Mouse (Mus musculus): Measurements from ENCODE around the gene Ermp1. TPM values are rescaled to one million over a fixed set of nuclear protein-coding genes. Genes with fewer than 3 reads are reported as not detected.

Ermp1 gene
- polyA plus RNA-seq, 1 experiment from 2014 or later = 7.4 TPM

GRCm38 (mm10) chr19:29660835-29661764 is 12.9 kb upstream of the Ermp1 start:
- Histone ChIP-seq H3K4me1 (ENCODE audit: control insufficient read depth in 2 of 2, insufficient read depth in 2 of 2, low read length in 2 of 2) (peaks cover 6% of the 10 kb centered on the region in 2 experiments; a peak in 2 of 4 replicates), H3K4me2 (ENCODE audit: low read length) (no peak overlapping the region), H3K4me3 (ENCODE audit: control insufficient read depth in 1 of 2, insufficient read depth in 1 of 2, low read depth in 1 of 2, low read length in 2 of 2) (no peak overlapping the region), H3K9me3 (ENCODE audit: control insufficient read depth, low read length) (no peaks in the 10 kb centered on the region), H3K9ac (ENCODE audit: low read length) (no peak overlapping the region), H3K36me3 (ENCODE audit: control insufficient read depth, insufficient read depth, low read length) (no peaks in the 10 kb centered on the region), H3K27ac (replicated peaks in 1 of 2; ENCODE audit: control insufficient read depth in 1 of 2, insufficient read depth in 1 of 2, low read depth in 2 of 2, low read length in 2 of 2) (no peak overlapping the region), H3K27me3 (ENCODE audit: control insufficient read depth, insufficient read depth, low read length) (peaks cover 7% of the 10 kb centered on the region; the same call in 1 of the 2 replicates)
- WGBS = 77% methylated on average over 10 of the region's 10 CpGs
- ATAC-seq (ENCODE audit: insufficient number of reproducible peaks, insufficient read depth, low FRiP score, low read depth) = no peak

- no peak for ATAC-seq (ENCODE audit: insufficient number of reproducible peaks, insufficient read depth, low FRiP score, low read depth)
- Histone ChIP-seq H3K27ac (replicated peaks in 1 of 2; ENCODE audit: control insufficient read depth in 1 of 2, insufficient read depth in 1 of 2, low read depth in 2 of 2, low read length in 2 of 2) (no peak overlapping the region), H3K4me3 (ENCODE audit: control insufficient read depth in 1 of 2, insufficient read depth in 1 of 2, low read depth in 1 of 2, low read length in 2 of 2) (no peak overlapping the region), H3K9me3 (ENCODE audit: control insufficient read depth, low read length) (no peaks in the 10 kb centered on the region), H3K4me2 (ENCODE audit: low read length) (no peak overlapping the region), H3K36me3 (ENCODE audit: control insufficient read depth, insufficient read depth, low read length) (no peaks in the 10 kb centered on the region), H3K4me1 (ENCODE audit: control insufficient read depth in 2 of 2, insufficient read depth in 2 of 2, low read length in 2 of 2) (peaks cover 4 to 6% of the 10 kb centered on the region in 2 experiments; a peak in 2 of 4 replicates), H3K27me3 (ENCODE audit: control insufficient read depth, insufficient read depth, low read length) (peaks cover 7% of the 10 kb centered on the region; the same call in 1 of the 2 replicates), H3K9ac (ENCODE audit: low read length) (no peak overlapping the region)
- 60% methylated on average over 6 of the region's 6 CpGs for WGBS
Observed at GRCm38 (mm10) chr19:29659705-29660104, 11.5 kb upstream of the Ermp1 start.

- Histone ChIP-seq H3K4me1 (ENCODE audit: control insufficient read depth in 2 of 2, insufficient read depth in 2 of 2, low read length in 2 of 2) (peaks cover 4 to 6% of the 10 kb centered on the region in 2 experiments; a peak in 2 of 4 replicates), H3K9me3 (ENCODE audit: control insufficient read depth, low read length) (no peaks in the 10 kb centered on the region), H3K27ac (replicated peaks in 1 of 2; ENCODE audit: control insufficient read depth in 1 of 2, insufficient read depth in 1 of 2, low read depth in 2 of 2, low read length in 2 of 2) (no peak overlapping the region), H3K4me3 (ENCODE audit: control insufficient read depth in 1 of 2, insufficient read depth in 1 of 2, low read depth in 1 of 2, low read length in 2 of 2) (no peak overlapping the region), H3K27me3 (ENCODE audit: control insufficient read depth, insufficient read depth, low read length) (peaks cover 6% of the 10 kb centered on the region; the same call in 1 of the 2 replicates), H3K4me2 (ENCODE audit: low read length) (no peak overlapping the region), H3K36me3 (ENCODE audit: control insufficient read depth, insufficient read depth, low read length) (no peaks in the 10 kb centered on the region), H3K9ac (ENCODE audit: low read length) (no peak overlapping the region)
- WGBS = 87% methylated on average over 4 of the region's 4 CpGs
- no peak for ATAC-seq (ENCODE audit: insufficient number of reproducible peaks, insufficient read depth, low FRiP score, low read depth)
Observed at GRCm38 (mm10) chr19:29658836-29659235, 10.6 kb upstream of the Ermp1 start.

- no peaks in the 10 kb centered on the region for H3K9me3 ChIP-seq (ENCODE audit: control insufficient read depth, low read length)
- H3K4me2 ChIP-seq (ENCODE audit: low read length) = no peak overlapping the region
- H3K4me1 ChIP-seq (ENCODE audit: control insufficient read depth in 2 of 2, insufficient read depth in 2 of 2, low read length in 2 of 2) = peaks cover 4 to 5% of the 10 kb centered on the region in 2 experiments; a peak in 2 of 4 replicates
- no peak overlapping the region for H3K9ac ChIP-seq (ENCODE audit: low read length)
- H3K4me3 ChIP-seq (ENCODE audit: control insufficient read depth in 1 of 2, insufficient read depth in 1 of 2, low read depth in 1 of 2, low read length in 2 of 2) = no peak overlapping the region
- H3K36me3 ChIP-seq (ENCODE audit: control insufficient read depth, insufficient read depth, low read length) = no peaks in the 10 kb centered on the region
- no peak for ATAC-seq (ENCODE audit: insufficient number of reproducible peaks, insufficient read depth, low FRiP score, low read depth)
- no peak overlapping the region for H3K27ac ChIP-seq (replicated peaks in 1 of 2; ENCODE audit: control insufficient read depth in 1 of 2, insufficient read depth in 1 of 2, low read depth in 2 of 2, low read length in 2 of 2)
- 84% methylated on average over 2 of the region's 2 CpGs for WGBS
- H3K27me3 ChIP-seq (ENCODE audit: control insufficient read depth, insufficient read depth, low read length) = peaks cover 8% of the 10 kb centered on the region
Observed at GRCm38 (mm10) chr19:29657558-29657957, 9.3 kb upstream of the Ermp1 start.

- no peak for ATAC-seq (ENCODE audit: insufficient number of reproducible peaks, insufficient read depth, low FRiP score, low read depth)
- 60% methylated on average over 3 of the region's 3 CpGs for WGBS
- Histone ChIP-seq H3K9me3 (ENCODE audit: control insufficient read depth, low read length) (no peaks in the 10 kb centered on the region), H3K4me2 (ENCODE audit: low read length) (no peak overlapping the region), H3K27me3 (ENCODE audit: control insufficient read depth, insufficient read depth, low read length) (peaks cover 8% of the 10 kb centered on the region), H3K4me1 (ENCODE audit: control insufficient read depth in 2 of 2, insufficient read depth in 2 of 2, low read length in 2 of 2) (peaks cover 1 to 2% of the 10 kb centered on the region in 2 experiments; a peak in 2 of 4 replicates), H3K27ac (replicated peaks in 1 of 2; ENCODE audit: control insufficient read depth in 1 of 2, insufficient read depth in 1 of 2, low read depth in 2 of 2, low read length in 2 of 2) (no peak overlapping the region), H3K9ac (ENCODE audit: low read length) (no peak overlapping the region), H3K4me3 (ENCODE audit: control insufficient read depth in 1 of 2, insufficient read depth in 1 of 2, low read depth in 1 of 2, low read length in 2 of 2) (no peak overlapping the region), H3K36me3 (ENCODE audit: control insufficient read depth, insufficient read depth, low read length) (no peaks in the 10 kb centered on the region)
Observed at GRCm38 (mm10) chr19:29657033-29657432, 8.8 kb upstream of the Ermp1 start.

- Histone ChIP-seq H3K4me3 (ENCODE audit: control insufficient read depth in 1 of 2, insufficient read depth in 1 of 2, low read depth in 1 of 2, low read length in 2 of 2) (no peak overlapping the region), H3K9me3 (ENCODE audit: control insufficient read depth, low read length) (no peaks in the 10 kb centered on the region), H3K4me2 (ENCODE audit: low read length) (no peak overlapping the region), H3K36me3 (ENCODE audit: control insufficient read depth, insufficient read depth, low read length) (no peaks in the 10 kb centered on the region), H3K27me3 (ENCODE audit: control insufficient read depth, insufficient read depth, low read length) (peaks cover 8% of the 10 kb centered on the region), H3K27ac (replicated peaks in 1 of 2; ENCODE audit: control insufficient read depth in 1 of 2, insufficient read depth in 1 of 2, low read depth in 2 of 2, low read length in 2 of 2) (no peak overlapping the region), H3K4me1 (ENCODE audit: control insufficient read depth in 2 of 2, insufficient read depth in 2 of 2, low read length in 2 of 2) (no peaks in the 10 kb centered on the region), H3K9ac (ENCODE audit: low read length) (no peak overlapping the region)
- no peak for ATAC-seq (ENCODE audit: insufficient number of reproducible peaks, insufficient read depth, low FRiP score, low read depth)
- 77% methylated on average over 5 of the region's 5 CpGs for WGBS
Observed at GRCm38 (mm10) chr19:29656620-29657019, 8.4 kb upstream of the Ermp1 start.

- ATAC-seq (ENCODE audit: insufficient number of reproducible peaks, insufficient read depth, low FRiP score, low read depth) = no peak
- no peak overlapping the region for H3K4me3 ChIP-seq (ENCODE audit: control insufficient read depth in 1 of 2, insufficient read depth in 1 of 2, low read depth in 1 of 2, low read length in 2 of 2)
- H3K27me3 ChIP-seq (ENCODE audit: control insufficient read depth, insufficient read depth, low read length) = peaks cover 8% of the 10 kb centered on the region
- no peaks in the 10 kb centered on the region for H3K4me1 ChIP-seq (ENCODE audit: control insufficient read depth in 2 of 2, insufficient read depth in 2 of 2, low read length in 2 of 2)
- no peaks in the 10 kb centered on the region for H3K9me3 ChIP-seq (ENCODE audit: control insufficient read depth, low read length)
- no peaks in the 10 kb centered on the region for H3K36me3 ChIP-seq (ENCODE audit: control insufficient read depth, insufficient read depth, low read length)
- 83% methylated on average over 4 of the region's 4 CpGs for WGBS
- no peak overlapping the region for H3K27ac ChIP-seq (replicated peaks in 1 of 2; ENCODE audit: control insufficient read depth in 1 of 2, insufficient read depth in 1 of 2, low read depth in 2 of 2, low read length in 2 of 2)
- H3K9ac ChIP-seq (ENCODE audit: low read length) = no peak overlapping the region
- H3K4me2 ChIP-seq (ENCODE audit: low read length) = no peak overlapping the region
Observed at GRCm38 (mm10) chr19:29656029-29656428, 7.8 kb upstream of the Ermp1 start.

Measured in heart, embryonic 14.5 days (tissue).